Mouse (Mus musculus): Measurements from ENCODE around the gene Piga.

- TF ChIP-seq GATA1 (IDR thresholded peaks at IDR 0.05; ENCODE audit: low read length) = no peak
- no peak for TF ChIP-seq TAL1 (IDR thresholded peaks at IDR 0.05; ENCODE audit: low read length)
These were observed 26.0 kb downstream of the Piga start for GRCm38 (mm10) chrX:164445601-164446000.

Measured in erythroblast, embryonic 14.5 days (primary cell).